Mouse (Mus musculus): ENCODE measurements around the gene Kmo.

- TF ChIP-seq POLR2A (IDR thresholded peaks at IDR 0.05; ENCODE audit: borderline replicate concordance, insufficient read depth, low read length) (no peak), CTCF (IDR thresholded peaks at IDR 0.05; ENCODE audit: borderline replicate concordance, insufficient read depth, low read depth, low read length) (peak; percentile 48; the same call in 1 of the 2 replicates)
Measured at GRCm38 (mm10) chr1:175668666-175669405, 48.7 kb downstream of the Kmo start.

Measured in cerebellum, adult 2 months (tissue).